Mouse (Mus musculus) heart, postnatal 4 days (tissue): ENCODE data around the gene Traf5. TPM values are rescaled to one million over a fixed set of nuclear protein-coding genes. Genes with fewer than 3 reads are reported as not detected.
A peak's percentile ranks its signal among the peaks of the same experiment; 100 is the strongest.

Source experiments
- DNase-seq: peaks from one replicate; pipeline ENCODE4 v3.0.0; 2021
- microRNA-seq, 2 experiments: library from miRNA; unstranded; fragments of <30 nt; microRNA quantifications; one replicate each; pipeline ENCODE4 v1.2.0; 2021 to 2022
- total RNA-seq, 2 experiments: library from RNA; stranded (reverse); gene quantifications; 2 replicates each; pipeline ENCODE4 v1.2.3; 2021

Traf5 gene
- total RNA-seq, 2 experiments from 2014 or later, result 15.0 to 22.4 TPM

DNA sequence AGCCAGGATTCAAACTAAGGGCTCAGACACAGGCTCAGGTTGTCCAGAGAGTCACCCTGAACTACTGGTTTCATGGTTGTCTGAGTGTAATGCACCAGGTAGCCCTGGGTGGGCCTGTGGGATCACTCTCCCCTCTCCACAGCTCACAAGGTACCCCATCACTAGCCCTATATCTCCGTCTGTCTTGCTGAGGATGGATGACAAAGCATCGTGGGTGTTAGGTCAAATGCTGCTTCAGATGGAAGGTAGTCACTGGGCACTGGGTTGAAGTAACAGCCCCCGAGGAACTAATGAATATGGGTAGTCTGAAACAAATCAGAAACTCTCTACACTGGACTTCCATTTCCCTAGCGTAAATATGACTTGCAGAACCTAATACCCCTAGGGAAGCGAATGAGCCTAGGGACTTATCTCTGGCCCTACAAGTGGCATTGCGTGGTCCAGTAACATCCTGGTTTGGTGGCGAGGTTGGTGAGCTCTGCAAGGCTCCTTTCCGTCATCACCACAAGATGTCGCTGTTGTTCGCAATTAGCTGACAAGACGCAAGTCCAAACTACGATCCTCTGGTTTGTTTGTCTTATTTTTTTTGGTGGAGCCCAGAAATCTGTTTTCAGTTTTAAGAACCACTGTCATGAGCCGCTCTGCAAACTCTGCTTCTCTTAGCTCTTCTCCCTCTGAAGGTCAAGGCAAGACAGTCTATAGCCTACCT, 127.4 kb downstream of the Traf5 start:
- DNase-seq, result peak; percentile 89

DNA sequence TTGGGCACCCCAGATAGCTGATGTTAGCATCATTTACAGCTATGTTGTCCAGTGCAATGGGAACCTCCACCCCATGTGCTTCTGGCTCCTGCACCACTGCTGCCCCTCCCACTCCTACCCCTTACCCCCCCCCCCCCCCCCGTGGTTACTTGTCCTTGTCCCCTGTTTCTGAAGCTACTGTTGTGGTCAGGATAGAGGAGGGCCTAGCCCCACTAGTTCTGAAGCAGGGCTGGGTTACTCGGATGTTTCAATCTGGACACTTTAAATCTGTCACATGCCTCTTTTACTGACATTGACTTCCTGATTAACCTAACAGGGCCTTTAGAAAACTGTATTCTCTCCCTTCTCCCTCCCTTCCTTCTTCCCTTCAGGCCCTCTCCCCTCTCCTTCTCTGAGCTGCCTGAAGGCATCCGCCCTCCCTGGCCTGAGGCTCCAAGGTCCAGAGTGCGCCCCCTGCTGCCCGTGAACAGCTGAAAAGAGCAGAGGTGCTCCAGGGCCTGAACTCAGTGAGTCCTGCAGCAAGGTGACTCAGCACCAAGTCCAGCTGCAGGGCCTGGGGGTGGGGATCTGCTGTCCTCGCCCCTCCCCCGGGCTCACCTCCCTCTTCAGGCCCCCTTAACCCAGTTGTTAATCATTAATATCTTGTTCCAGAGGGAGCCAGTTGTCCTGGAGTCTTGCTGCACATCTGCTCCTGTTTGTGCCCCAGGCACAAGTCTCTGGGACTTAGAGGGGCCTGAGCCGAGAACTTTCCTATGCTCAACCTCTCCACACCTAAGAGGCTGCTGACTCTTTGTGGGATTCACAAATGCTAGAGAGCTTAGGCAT, 128.2 kb downstream of the Traf5 start:
- peak; percentile 95 for DNase-seq

DNA sequence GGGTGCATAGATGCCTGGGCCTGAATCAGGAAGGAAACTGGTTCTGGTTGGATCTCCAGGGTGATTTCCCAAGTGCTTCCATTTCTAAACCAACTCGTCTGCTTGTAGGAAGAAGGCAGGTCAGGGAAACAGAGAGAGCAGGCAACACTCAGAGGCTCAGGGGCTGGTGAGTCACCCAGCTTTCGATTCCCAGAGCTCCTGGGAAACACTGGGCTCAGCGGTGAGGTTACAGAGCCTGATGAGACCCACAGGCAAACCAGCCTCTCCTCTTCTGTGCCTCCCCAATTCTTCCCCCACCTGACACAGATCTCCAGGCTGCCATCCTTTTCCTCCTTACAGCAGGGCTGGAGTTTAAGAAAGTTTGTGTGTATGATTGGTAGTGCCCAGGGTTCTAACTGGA, 128.9 kb downstream of the Traf5 start:
- no peak for DNase-seq

DNA sequence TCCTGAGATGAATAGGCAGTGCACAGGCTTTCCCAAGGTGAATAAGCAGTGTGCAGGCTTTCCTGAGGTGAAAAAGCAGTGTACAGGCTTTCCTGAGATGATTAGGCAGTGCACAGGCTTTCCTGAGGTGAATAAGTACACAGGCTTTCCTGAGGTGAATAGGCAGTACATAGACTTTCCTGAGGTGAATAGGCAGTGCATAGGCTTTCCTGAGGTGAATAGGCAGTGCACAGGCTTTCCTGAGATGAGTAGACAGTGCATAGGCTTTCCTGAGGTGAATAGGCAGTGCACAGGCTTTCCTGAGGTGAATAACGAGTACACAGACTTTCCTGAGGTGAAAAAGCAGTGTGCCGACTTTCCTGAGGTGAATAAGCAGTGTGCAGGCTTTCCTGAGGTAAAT, 131.4 kb downstream of the Traf5 start:
- no peak for DNase-seq

DNA sequence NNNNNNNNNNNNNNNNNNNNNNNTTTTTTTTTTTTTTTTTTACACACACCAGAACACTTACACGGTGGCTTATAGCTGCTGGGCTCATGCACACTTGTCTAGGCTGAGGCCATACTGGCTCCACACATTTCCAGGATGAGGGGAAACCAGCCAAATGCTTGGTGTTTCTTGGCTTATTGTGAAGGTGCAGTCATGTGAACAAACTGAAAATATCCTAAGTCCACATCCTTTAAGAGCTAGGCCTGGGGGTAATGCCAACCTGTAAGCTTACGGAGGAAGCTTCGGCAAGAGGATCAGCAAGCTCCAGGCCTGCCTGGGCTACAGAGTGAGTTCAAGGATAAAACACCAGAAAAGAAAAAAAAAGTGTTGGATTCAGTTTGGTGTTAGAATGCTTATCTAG, 135.0 kb downstream of the Traf5 start:
- no peak for DNase-seq

DNA sequence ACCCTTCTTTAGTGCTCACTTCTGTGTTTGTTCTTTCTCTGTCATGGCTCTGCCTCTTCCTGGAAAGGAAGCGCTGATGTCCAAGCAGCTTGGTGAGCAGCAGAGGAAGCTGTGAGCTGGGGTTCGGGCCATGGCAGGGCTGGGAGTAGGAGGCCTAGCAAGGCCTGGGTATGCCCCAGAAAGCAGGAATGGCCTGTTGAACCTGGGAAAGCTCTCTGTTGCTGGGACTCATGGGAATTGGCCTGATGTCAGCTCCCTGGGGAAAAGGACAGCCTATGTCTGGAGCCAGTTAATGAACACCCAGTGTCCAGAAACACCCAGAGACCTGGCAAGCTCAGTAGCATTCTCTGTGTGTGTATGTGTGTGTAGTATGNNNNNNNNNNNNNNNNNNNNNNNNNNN, 135.5 kb downstream of the Traf5 start:
- peak; percentile 22 for DNase-seq

DNA sequence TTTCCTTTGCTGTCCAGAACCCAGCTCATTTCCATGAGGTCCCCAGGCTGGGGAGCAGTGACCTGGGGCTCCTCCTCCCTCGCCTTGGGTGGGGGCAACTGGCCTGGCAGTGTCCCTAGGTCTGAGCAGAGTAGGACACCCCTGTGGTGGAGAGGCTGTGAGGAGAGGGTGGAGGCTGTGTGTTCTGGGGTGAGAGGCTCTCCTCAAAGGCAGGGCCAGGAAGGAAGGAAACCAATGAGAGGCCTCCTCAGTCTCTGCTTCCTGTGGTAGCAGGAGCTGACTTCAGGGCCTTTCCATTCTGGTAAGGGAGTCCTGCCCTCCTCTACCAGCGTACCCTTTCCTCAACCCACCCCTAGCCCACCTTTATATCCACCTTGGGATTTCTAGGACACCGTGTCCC, 136.1 kb downstream of the Traf5 start:
- DNase-seq, result peak; percentile 42

DNA sequence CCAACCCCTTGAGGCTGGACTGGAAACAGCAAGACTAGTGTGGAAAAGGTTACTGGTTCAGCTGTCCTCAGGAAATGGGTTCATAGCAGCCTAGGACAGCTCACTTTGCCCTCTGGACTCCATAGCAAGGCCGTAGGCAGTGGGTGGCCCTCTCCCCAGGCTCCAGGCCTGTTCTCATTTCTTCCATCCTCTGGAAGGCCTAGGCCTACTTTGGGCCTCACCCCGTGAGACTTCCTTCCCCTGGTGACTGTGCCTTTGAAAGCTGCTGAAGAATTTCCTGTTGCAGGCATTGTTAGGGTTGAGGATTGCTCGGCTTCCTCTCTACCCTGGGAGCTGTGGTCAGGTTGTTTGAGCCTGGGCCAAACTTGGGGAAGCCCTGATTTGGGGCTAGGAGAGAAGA, 137.3 kb downstream of the Traf5 start:
- DNase-seq, result peak; percentile 44

DNA sequence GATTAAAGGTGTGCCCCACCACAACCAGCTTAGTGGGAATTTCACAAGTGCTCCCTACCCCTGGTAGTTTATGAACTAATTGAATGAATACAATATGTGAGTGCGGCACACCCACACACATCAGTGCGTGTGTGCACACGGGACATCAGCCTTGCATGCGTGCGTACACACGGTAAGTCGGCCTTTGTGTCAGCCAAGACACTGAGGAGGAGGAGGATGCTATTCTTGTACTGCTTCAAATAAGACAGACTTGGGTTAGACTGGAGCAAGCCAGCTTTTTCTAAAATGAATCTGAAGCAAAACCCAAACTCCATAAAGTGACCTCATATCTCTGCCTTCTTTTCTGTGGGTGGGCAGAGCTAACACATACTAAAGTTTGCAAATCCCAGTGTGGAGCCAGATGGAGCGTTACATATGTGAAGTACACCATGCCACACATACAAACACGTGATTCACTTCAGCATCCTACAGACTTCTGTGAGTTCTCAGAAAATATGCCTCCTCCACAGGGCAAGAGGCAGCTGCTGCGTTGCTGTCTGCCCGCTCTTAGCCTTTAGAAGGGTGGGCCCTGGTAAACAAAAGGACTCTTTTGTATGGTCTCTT, 139.5 kb downstream of the Traf5 start:
- DNase-seq, result no peak

DNA sequence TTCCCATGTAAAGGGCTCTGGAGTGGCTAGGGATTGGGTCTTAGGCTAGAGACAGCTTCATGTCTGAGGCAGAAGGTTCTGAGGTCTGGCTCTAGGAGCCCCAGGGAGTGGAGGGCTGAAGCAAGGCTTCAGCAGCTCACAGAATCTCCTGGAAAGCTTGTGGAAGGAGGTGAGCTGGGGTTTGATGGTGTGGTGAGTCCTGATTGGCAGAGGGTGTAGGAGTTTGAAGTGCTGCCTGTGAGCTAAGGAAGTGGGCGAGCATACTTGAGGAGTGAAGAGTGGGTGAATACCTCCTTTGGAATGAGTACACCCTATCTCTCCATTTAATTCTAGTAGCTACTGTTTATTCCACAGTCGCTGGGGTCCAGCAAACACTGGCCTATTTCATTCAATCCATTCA, 141.7 kb downstream of the Traf5 start:
- no peak for DNase-seq

DNA sequence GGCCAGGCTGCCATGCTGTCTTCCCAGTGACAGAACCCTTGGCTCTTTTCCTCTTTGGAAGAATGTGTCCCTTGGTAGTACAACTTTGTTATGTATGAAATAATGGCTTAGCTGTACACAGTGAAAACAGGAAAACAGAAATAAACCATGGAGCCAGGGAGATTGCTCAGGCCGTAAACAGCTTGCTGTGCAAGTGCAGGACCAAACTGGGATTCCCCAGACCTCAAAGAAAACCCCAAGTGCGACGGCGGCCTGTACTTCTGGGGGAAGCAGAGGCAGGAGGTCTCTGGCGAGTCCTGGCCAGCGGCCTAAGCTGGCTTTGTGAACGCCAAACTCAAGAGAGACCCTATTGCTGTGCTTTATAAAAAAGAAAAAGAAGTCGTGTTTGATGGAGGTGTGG, 143.8 kb downstream of the Traf5 start:
- DNase-seq, result no peak

DNA sequence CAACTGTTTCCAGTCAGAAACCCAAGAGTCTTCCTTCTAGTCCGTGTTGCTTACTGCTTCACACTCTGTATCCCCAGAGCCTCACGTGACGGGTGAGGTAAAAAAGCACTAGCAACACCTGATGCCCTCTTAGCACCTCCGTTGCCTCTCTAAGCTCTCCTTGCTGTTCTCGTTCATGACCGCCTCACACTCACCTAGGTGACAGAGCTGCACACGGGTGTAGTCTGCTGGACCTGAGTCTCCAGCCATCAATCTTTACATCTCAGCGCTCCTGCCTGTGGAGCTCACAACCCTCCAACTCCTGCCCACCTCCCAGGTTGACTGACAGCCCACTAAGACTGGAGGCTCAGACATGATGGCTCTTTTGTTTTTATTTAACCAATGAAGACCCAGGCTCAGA, 144.6 kb downstream of the Traf5 start:
- no peak for DNase-seq

Small RNA genes within 50 kb of the gene (microRNA-seq; reads per million reads assigned to microRNA genes)
- gene Mir3473c, result 0 to 0.20 reads per million in 2 experiments

Other genes with a start within 250 kb of the Traf5 start
- gene Slc30a1, start 185.8 kb downstream of the Traf5 start, total RNA-seq, result 10 to 100 TPM; 25.1 to 29.4 TPM
- gene Rd3, start 115.2 kb downstream of the Traf5 start, total RNA-seq, result 1 to 10 TPM; 2.7 to 2.8 TPM
- 10 to 100 TPM; 43.7 to 48.1 TPM for gene Rcor3, start 45.5 kb upstream of the Traf5 start, total RNA-seq
- gene Kcnh1, start 98.2 kb upstream of the Traf5 start, total RNA-seq, result under 1 TPM; 0.29 to 0.38 TPM